15 mouse cellular contexts compared by ENCODE assay signal in the genomic region with DNA sequence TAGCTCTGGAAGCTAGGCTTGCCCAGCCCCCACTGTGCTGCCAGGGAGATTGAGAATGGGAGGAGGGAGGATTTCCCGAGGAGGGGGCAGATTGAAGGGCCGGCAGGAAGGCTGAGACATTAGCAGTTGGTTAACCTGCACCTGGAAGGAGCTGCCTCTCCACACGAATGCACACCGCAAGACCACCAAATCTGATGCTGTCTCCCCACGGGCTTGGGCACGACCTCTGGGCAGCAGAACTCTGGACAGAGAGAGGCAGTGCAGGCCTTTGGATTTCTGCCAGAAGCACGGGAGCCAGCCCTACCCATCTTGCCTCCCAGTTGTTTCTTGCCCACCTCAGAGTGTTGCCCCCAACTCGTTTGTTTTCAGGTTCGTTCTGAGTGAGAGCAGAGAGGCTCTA. TPM values are rescaled to one million over a fixed set of nuclear protein-coding genes. Genes with fewer than 3 reads are reported as not detected.
A peak's percentile ranks its signal among the peaks of the same experiment; 100 is the strongest.
DNase-seq lines count a peak whose midpoint lies in the region; ATAC-seq and TF ChIP-seq lines count a peak whose summit lies in the region.
"Had no signal": no experiment of that assay in that cellular context is flagged by ENCODE, and none has a peak within 500 bp of the region (broad histone marks: within the 10 kb centered on the region; RNA-seq: fewer than 3 reads in every experiment).

No protein-coding gene starts in this region.

- H3K9me3 ChIP-seq in neural tube, embryonic 11.5 days (ENCODE audit: control insufficient read depth, low read length) = no peaks in the 10 kb centered on the region
- H3K9me3 ChIP-seq in forebrain, embryonic 13.5 days (replicated peaks) = no peaks in the 10 kb centered on the region
- H3K9me3 ChIP-seq in midbrain, embryonic 10.5 days (replicated peaks) = no peaks in the 10 kb centered on the region
- H3K9me3 ChIP-seq: limb, embryonic 15.5 days had no signal

- no peak overlapping the region for H3K27ac ChIP-seq in neural tube, embryonic 11.5 days (ENCODE audit: low read depth, low read length)
- no peak overlapping the region for H3K27ac ChIP-seq in forebrain, embryonic 13.5 days
- H3K27ac ChIP-seq in midbrain, embryonic 10.5 days (replicated peaks) = peak overlapping the region; percentile 88
- H3K27ac ChIP-seq in olfactory bulb, adult 2 months (ENCODE audit: insufficient read depth, low read depth, low read length) = no peak overlapping the region
- H3K27ac ChIP-seq: limb, embryonic 15.5 days; stomach, postnatal 0 days had no signal

- H3K4me3 ChIP-seq in neural tube, embryonic 11.5 days (ENCODE audit: low read depth, low read length) = peak overlapping the region; percentile 34
- H3K4me3 ChIP-seq in forebrain, embryonic 13.5 days = 0 out of 2 replicates have a peak overlapping the region, but pooled peaks have one; percentile 42
- peak overlapping the region; percentile 66 for H3K4me3 ChIP-seq in midbrain, embryonic 10.5 days
- no peak overlapping the region for H3K4me3 ChIP-seq in olfactory bulb, adult 2 months (ENCODE audit: insufficient read depth, low read depth, low read length)
- H3K4me3 ChIP-seq: limb, embryonic 15.5 days had no signal

- ATAC-seq in neural tube, embryonic 11.5 days (ENCODE audit: insufficient read depth, low FRiP score, low TSS enrichment) = no peak
- ATAC-seq in forebrain, embryonic 13.5 days = no peak
- ATAC-seq in megakaryocyte, adult 5-6 weeks (ENCODE audit: poor library complexity, severe bottlenecking) = no peak
- ATAC-seq: inflammation-experienced regulatory T-cells, adult 6 months had no signal

- peaks cover 71% of the 10 kb centered on the region for H3K27me3 ChIP-seq in neural tube, embryonic 11.5 days (ENCODE audit: control insufficient read depth, insufficient read depth, low read length)
- peaks cover 96% of the 10 kb centered on the region for H3K27me3 ChIP-seq in forebrain, embryonic 13.5 days
- peaks cover 100% of the 10 kb centered on the region for H3K27me3 ChIP-seq in midbrain, embryonic 10.5 days (ENCODE audit: low read depth, poor library complexity, severe bottlenecking)

- H3K36me3 ChIP-seq in neural tube, embryonic 11.5 days (ENCODE audit: control insufficient read depth, insufficient read depth, low read length) = no peaks in the 10 kb centered on the region
- H3K36me3 ChIP-seq in forebrain, embryonic 13.5 days (ENCODE audit: poor library complexity, severe bottlenecking) = no peaks in the 10 kb centered on the region
- 0 out of 2 replicates have a peak, but pooled peaks cover 6% of the 10 kb centered on the region for H3K36me3 ChIP-seq in midbrain, embryonic 10.5 days
- H3K36me3 ChIP-seq: limb, embryonic 15.5 days had no signal

- WGBS in neural tube, embryonic 11.5 days = 2% methylated on average over 9 of the region's 9 CpGs
- 0% methylated on average over 9 of the region's 9 CpGs for WGBS in forebrain, embryonic 13.5 days
- WGBS in midbrain, embryonic 10.5 days = 0% methylated on average over 9 of the region's 9 CpGs
- WGBS in olfactory bulb, adult 2 months = 2% methylated on average over 9 of the region's 9 CpGs

- peaks cover 14% of the 10 kb centered on the region for H3K4me1 ChIP-seq in neural tube, embryonic 11.5 days (ENCODE audit: control insufficient read depth, insufficient read depth, low read length)
- H3K4me1 ChIP-seq in forebrain, embryonic 13.5 days = peaks cover 30% of the 10 kb centered on the region
- H3K4me1 ChIP-seq in midbrain, embryonic 10.5 days = peaks cover 96% of the 10 kb centered on the region
- H3K4me1 ChIP-seq in olfactory bulb, adult 2 months (ENCODE audit: control insufficient read depth, insufficient read depth, low read length) = peaks cover 8% of the 10 kb centered on the region

- peak overlapping the region; percentile 34 for H3K4me2 ChIP-seq in neural tube, embryonic 11.5 days (ENCODE audit: low read depth)
- peak overlapping the region; percentile 15; the same call in 1 of the 2 replicates for H3K4me2 ChIP-seq in forebrain, embryonic 13.5 days
- H3K4me2 ChIP-seq: limb, embryonic 15.5 days had no signal

- peak; percentile 47 for DNase-seq in neural tube, embryonic 11.5 days (ENCODE audit: low spot score)
- DNase-seq in neural tube, embryonic 10.5 days (ENCODE audit: extremely low spot score, low spot score) = no peak
- DNase-seq in midbrain, embryonic 10.5 days (ENCODE audit: low spot score) = no peak
- DNase-seq in frontal cortex, adult 2 months (ENCODE audit: extremely low spot score in 1 of 2, low spot score in 1 of 2) = no peak
- DNase-seq in left cerebral cortex, postnatal 14 days (ENCODE audit: low spot score in 2 of 2) = no peak
- DNase-seq: gastrocnemius, postnatal 10 days; kidney, postnatal 14 days had no signal

- intact Hi-C loops in left cerebral cortex, postnatal 14 days (cut with DNase I) = no loop called here

- 0 out of 2 replicates have a peak, but pooled peaks have one; percentile 21 for TF ChIP-seq CTCF in olfactory bulb, adult 2 months (IDR thresholded peaks at IDR 0.05; ENCODE audit: insufficient read depth, low read depth, low read length)

- H3K9ac ChIP-seq in neural tube, embryonic 11.5 days (ENCODE audit: low read length) = 0 out of 2 replicates have a peak overlapping the region, but pooled peaks have one; percentile 4
- H3K9ac ChIP-seq in forebrain, embryonic 13.5 days = no peak overlapping the region
- H3K9ac ChIP-seq: limb, embryonic 15.5 days had no signal

- TF ChIP-seq POLR2A in olfactory bulb, adult 2 months (IDR thresholded peaks at IDR 0.05; ENCODE audit: insufficient read depth, low read depth, low read length) = no peak

RNA-seq across cellular contexts. Expression of gene Pax5, which starts 8.8 kb away (rescaled TPM):
- 0.76 and 2.4 TPM in 2 replicates for polyA plus RNA-seq in neural tube, embryonic 11.5 days (2014; fragmentation: Nextera tagmentation; extraction: Ambion mirVana)
- 0.06 TPM in 2 replicates for polyA plus RNA-seq in forebrain, embryonic 13.5 days (2015; fragmentation: Nextera tagmentation; extraction: Ambion mirVana)
- 6.3 and 9.1 TPM in 2 replicates for polyA plus RNA-seq in midbrain, embryonic 10.5 days (2016; fragmentation: Nextera tagmentation; extraction: Ambion mirVana)
- not detected in 2 replicates for polyA plus RNA-seq in olfactory bulb, adult 2 months (2012; ENCODE audit: insufficient read depth, insufficient read length, low replicate concordance, missing spikeins)
- polyA plus RNA-seq in frontal cortex, adult 2 months (2012; rRNA removed) = 0.04 and 0.08 TPM in 2 replicates
- under 1 TPM; 0.15 to 0.92 TPM for total RNA-seq in left cerebral cortex, postnatal 14 days (2021)
- total RNA-seq in megakaryocyte, adult 5-6 weeks (2015) = 0.04 and 0.07 TPM in 2 replicates
- total RNA-seq in megakaryocyte, adult 5-6 weeks (2017) = not detected in 2 replicates
- polyA plus RNA-seq: heart, embryonic 14.5 days; lung, embryonic 16.5 days; stomach, postnatal 0 days had no signal

RNA-seq across cellular contexts. Expression of gene Zcchc7, which starts 54.2 kb away (rescaled TPM):
- 23.8 and 24.4 TPM in 2 replicates for polyA plus RNA-seq in neural tube, embryonic 11.5 days (2014; fragmentation: Nextera tagmentation; extraction: Ambion mirVana)
- polyA plus RNA-seq in forebrain, embryonic 13.5 days (2015; fragmentation: Nextera tagmentation; extraction: Ambion mirVana) = 41.3 and 42.4 TPM in 2 replicates
- polyA plus RNA-seq in midbrain, embryonic 10.5 days (2016; fragmentation: Nextera tagmentation; extraction: Ambion mirVana) = 22.4 and 23.6 TPM in 2 replicates
- not detected in 2 replicates for polyA plus RNA-seq in olfactory bulb, adult 2 months (2012; ENCODE audit: insufficient read depth, insufficient read length, low replicate concordance, missing spikeins)
- polyA plus RNA-seq in frontal cortex, adult 2 months (2012; rRNA removed) = 69.6 and 73.2 TPM in 2 replicates
- total RNA-seq in left cerebral cortex, postnatal 14 days (2021) = 10 to 100 TPM; 54.4 to 54.5 TPM
- total RNA-seq in megakaryocyte, adult 5-6 weeks (2015) = 30.9 and 37.4 TPM in 2 replicates
- total RNA-seq in megakaryocyte, adult 5-6 weeks (2017) = 107 and 113 TPM in 2 replicates
